Comparison of ENCODE assay signal across 9 mouse cellular contexts in the genomic region with DNA sequence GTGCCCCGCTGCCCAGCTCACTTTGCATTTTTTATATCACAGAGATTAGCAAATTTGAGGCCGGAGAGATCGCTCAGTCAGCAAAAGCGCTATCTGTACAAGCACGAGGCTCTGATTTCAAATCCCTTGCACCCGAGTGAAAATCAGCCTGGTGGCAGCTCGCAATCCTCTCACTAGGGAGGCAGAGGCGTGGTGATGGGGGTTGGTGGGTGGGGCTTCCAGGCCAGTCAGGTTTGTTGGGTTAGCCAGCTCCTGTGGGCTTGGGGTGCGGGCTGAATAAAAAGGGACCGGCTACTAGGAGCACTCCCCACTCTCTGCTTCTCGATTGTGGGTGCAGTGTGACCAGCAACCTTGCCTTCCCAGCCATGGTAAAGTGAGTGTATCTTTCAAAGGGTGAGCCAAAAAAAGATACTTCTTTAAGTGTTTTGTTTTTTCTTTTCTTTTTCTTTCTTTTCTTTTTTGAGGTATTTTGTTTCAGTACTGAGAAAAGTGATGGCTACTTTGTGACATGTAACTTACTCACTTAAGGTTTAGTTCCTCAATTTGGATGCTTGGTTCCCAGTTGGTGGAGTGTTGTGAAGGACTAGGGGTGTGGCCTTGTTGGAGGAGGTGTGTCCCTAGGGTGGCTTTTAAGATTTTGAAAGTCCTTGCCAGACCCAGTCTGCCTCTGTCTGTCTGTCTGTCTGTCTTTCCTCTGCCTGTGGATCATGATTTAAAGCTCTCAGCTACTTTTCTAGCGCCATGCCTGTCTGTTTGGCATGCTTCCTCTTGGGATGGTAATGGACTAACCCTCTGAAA. TPM values are rescaled to one million over a fixed set of nuclear protein-coding genes. Genes with fewer than 3 reads are reported as not detected.
A peak's percentile ranks its signal among the peaks of the same experiment; 100 is the strongest.
DNase-seq lines count a peak whose midpoint lies in the region.
"Had no signal": no experiment of that assay in that cellular context is flagged by ENCODE, and none has a peak within 500 bp of the region (broad histone marks: within the 10 kb centered on the region; RNA-seq: fewer than 3 reads in every experiment).

No protein-coding gene starts in this region.

- 35% methylated on average over 12 of the region's 12 CpGs for WGBS in macrophage (ENCODE audit: missing documents)

- peak overlapping the region; percentile 54 for H3K27ac ChIP-seq in macrophage

- no peaks in the 10 kb centered on the region for H3K36me3 ChIP-seq in macrophage (ENCODE audit: inconsistent target)

- H3K4me3 ChIP-seq in macrophage (ENCODE audit: inconsistent target), result peak overlapping the region; percentile 22; the same call in 1 of the 2 replicates

- DNase-seq in adrenal gland, postnatal 36 days, result peak; percentile 19 to 51
- no peak for DNase-seq in adrenal gland, adult 18-20 months (ENCODE audit: low spot score in 2 of 2)
- DNase-seq in urinary bladder, postnatal 14 days (ENCODE audit: low spot score), result peak; percentile 40
- DNase-seq in urinary bladder, postnatal 25 days (ENCODE audit: low spot score), result no peak
- DNase-seq in thymus, postnatal 4 days, result peak; percentile 68
- DNase-seq in cerebellum, adult 9-11 months, result no peak
- no peak for DNase-seq in cerebellum, postnatal 25 days

- peaks cover 84% of the 10 kb centered on the region for H3K79me2 ChIP-seq in macrophage (ENCODE audit: inconsistent target)

RNA-seq across cellular contexts. Expression of a gene that starts 17.9 kb away (rescaled TPM):
- total RNA-seq in adrenal gland, postnatal 36 days (2021), result 10 to 100 TPM; 18.3 to 19.1 TPM
- 10 to 100 TPM; 17.5 to 22.8 TPM for total RNA-seq in adrenal gland, adult 18-20 months (2021)
- total RNA-seq in macrophage (2018; cell fraction: chromatin; rRNA removed), result 10 to 100 TPM; 12.0 to 70.1 (median 40.2) TPM
- 10 to 100 TPM in 3 of 26 experiments, 1 to 10 TPM in 23; 3.4 to 10.7 (median 7.6) TPM for total RNA-seq in macrophage (2018; cell fraction: cytosol; rRNA removed)
- total RNA-seq in macrophage (2018; cell fraction: nucleus; rRNA removed), result 10 to 100 TPM; 12.6 to 46.9 (median 26.0) TPM
- polyA plus RNA-seq in macrophage (2018), result 8.8 to 13.9 TPM (median 9.5 TPM) in 3 replicates

RNA-seq across cellular contexts. Expression of a gene that starts 18.3 kb away (rescaled TPM):
- 10 to 100 TPM; 51.2 to 54.4 TPM for total RNA-seq in adrenal gland, postnatal 36 days (2021)
- 10 to 100 TPM; 47.9 to 55.9 TPM for total RNA-seq in adrenal gland, adult 18-20 months (2021)
- total RNA-seq in macrophage (2018; cell fraction: chromatin; rRNA removed), result 100 to 1,000 TPM in 8 of 26 experiments, 10 to 100 TPM in 18; 38.0 to 250 (median 87.1) TPM
- total RNA-seq in macrophage (2018; cell fraction: cytosol; rRNA removed), result 10 to 100 TPM; 26.8 to 52.2 (median 36.6) TPM
- 100 to 1,000 TPM in 2 of 26 experiments, 10 to 100 TPM in 24; 38.5 to 163 (median 62.8) TPM for total RNA-seq in macrophage (2018; cell fraction: nucleus; rRNA removed)
- polyA plus RNA-seq in macrophage (2018), result 24.9 to 38.6 TPM (median 28.9 TPM) in 3 replicates

RNA-seq across cellular contexts. Expression of a gene that starts 22.4 kb away (rescaled TPM):
- total RNA-seq in adrenal gland, postnatal 36 days (2021), result 1 to 10 TPM; 6.5 to 9.3 TPM
- 1 to 10 TPM; 7.5 to 8.1 TPM for total RNA-seq in adrenal gland, adult 18-20 months (2021)
- total RNA-seq in macrophage (2018; cell fraction: chromatin; rRNA removed), result 100 to 1,000 TPM in 11 of 26 experiments, 10 to 100 TPM in 14, 1 to 10 TPM in 1; 9.6 to 286 (median 85.2) TPM
- 100 to 1,000 TPM in 13 of 26 experiments, 10 to 100 TPM in 13; 35.3 to 269 (median 99.3) TPM for total RNA-seq in macrophage (2018; cell fraction: cytosol; rRNA removed)
- 100 to 1,000 TPM in 15 of 26 experiments, 10 to 100 TPM in 11; 38.6 to 490 (median 169) TPM for total RNA-seq in macrophage (2018; cell fraction: nucleus; rRNA removed)
- polyA plus RNA-seq in macrophage (2018), result 34.5 to 71.7 TPM (median 59.9 TPM) in 3 replicates
- total RNA-seq: ES-E14 had no signal

RNA-seq across cellular contexts. Expression of a gene that starts 28.4 kb away (rescaled TPM):
- total RNA-seq in adrenal gland, postnatal 36 days (2021), result 10 to 100 TPM; 90.0 to 96.2 TPM
- total RNA-seq in adrenal gland, adult 18-20 months (2021), result 10 to 100 TPM; 80.0 to 95.8 TPM
- total RNA-seq in macrophage (2018; cell fraction: chromatin; rRNA removed), result 100 to 1,000 TPM in 24 of 26 experiments, 10 to 100 TPM in 2; 86.1 to 243 (median 131) TPM
- total RNA-seq in macrophage (2018; cell fraction: cytosol; rRNA removed), result 10 to 100 TPM; 55.9 to 86.5 (median 73.8) TPM
- 100 to 1,000 TPM in 1 of 26 experiments, 10 to 100 TPM in 25; 53.3 to 105 (median 71.8) TPM for total RNA-seq in macrophage (2018; cell fraction: nucleus; rRNA removed)
- 65.4 to 217 TPM (median 77.6 TPM) in 3 replicates for polyA plus RNA-seq in macrophage (2018)

RNA-seq across cellular contexts. Expression of a gene that starts 34.7 kb away (rescaled TPM):
- total RNA-seq in adrenal gland, postnatal 36 days (2021), result 10 to 100 TPM; 57.8 to 68.4 TPM
- total RNA-seq in adrenal gland, adult 18-20 months (2021), result 100 to 1,000 TPM in 1 of 2 experiments, 10 to 100 TPM in 1; 68.0 to 139 TPM
- 100 to 1,000 TPM in 18 of 26 experiments, 10 to 100 TPM in 8; 50.2 to 670 (median 341) TPM for total RNA-seq in macrophage (2018; cell fraction: chromatin; rRNA removed)
- 1,000 to 10,000 TPM in 9 of 26 experiments, 100 to 1,000 TPM in 17; 312 to 1,199 (median 634) TPM for total RNA-seq in macrophage (2018; cell fraction: cytosol; rRNA removed)
- 1,000 to 10,000 TPM in 10 of 26 experiments, 100 to 1,000 TPM in 16; 253 to 1,712 (median 806) TPM for total RNA-seq in macrophage (2018; cell fraction: nucleus; rRNA removed)
- polyA plus RNA-seq in macrophage (2018), result 196 to 602 TPM (median 274 TPM) in 3 replicates

Comparison
In these comparisons a context has a peak if more than half of its experiments do, and no peak if none do; other contexts are left out.
1. DNase-seq: peak in adrenal gland, postnatal 36 days (2 of 2), urinary bladder, postnatal 14 days (single experiment) and thymus, postnatal 4 days (single experiment); none in adrenal gland, adult 18-20 months (0 of 2), urinary bladder, postnatal 25 days (single experiment), cerebellum, adult 9-11 months (single experiment) and cerebellum, postnatal 25 days (0 of 2).